Mouse (Mus musculus) cerebellum, adult 9-10 months (tissue): ENCODE measurements around the gene Tmco2.
"Not testable (repeated sequence)": the region's sequence is repeated elsewhere in the genome, so short reads cannot be mapped to it uniquely, and the experiment has no call there.

Experiments used
- DNase-seq: peaks from one replicate; pipeline ENCODE4 v3.0.0; 2022

Tmco2 gene

DNA sequence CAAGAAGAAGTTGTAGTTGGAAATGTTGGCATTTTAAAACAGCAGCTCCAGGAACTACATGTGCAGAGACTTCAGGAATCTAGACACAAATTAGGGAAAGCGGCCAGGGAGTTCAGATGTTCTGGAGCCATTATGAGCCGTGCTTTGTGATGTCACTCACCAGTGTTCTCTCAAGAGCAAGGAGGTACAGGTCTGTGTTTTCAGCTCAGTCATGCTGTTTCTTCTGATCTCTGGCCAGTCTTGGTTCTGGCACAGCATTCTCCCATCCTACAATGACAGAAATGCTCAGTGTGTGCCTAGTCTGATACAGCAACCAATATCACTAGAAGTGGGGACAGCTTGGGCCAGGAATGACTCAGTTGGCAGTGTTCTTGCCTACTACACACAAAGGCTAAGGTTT is at the start of gene Tmco2:
TSS of gene Tmco2 (minus strand) at position 101 of the 400 bp plus-strand sequence.
- DNase-seq, result no peak

DNA sequence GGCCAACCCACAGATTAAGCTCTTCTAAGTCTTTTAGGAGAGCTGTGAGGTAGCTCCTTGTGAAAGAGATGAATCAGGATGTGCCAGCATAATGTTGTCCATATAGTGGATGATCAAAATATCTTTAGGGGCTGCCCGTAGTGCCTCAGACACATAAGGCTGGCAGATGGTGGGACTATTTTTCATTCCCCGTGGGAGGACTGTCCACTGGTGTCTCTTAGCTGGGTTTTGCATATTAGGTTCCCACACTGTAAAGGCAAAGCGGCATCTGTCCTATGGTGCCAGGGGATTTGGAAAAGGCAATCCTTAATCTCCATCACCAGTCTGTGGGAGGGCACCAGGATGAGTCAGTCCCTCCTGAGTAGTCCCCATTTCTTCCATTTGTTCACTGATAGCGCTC is 5.7 kb downstream of the Tmco2 start:
- no peak for DNase-seq

DNA sequence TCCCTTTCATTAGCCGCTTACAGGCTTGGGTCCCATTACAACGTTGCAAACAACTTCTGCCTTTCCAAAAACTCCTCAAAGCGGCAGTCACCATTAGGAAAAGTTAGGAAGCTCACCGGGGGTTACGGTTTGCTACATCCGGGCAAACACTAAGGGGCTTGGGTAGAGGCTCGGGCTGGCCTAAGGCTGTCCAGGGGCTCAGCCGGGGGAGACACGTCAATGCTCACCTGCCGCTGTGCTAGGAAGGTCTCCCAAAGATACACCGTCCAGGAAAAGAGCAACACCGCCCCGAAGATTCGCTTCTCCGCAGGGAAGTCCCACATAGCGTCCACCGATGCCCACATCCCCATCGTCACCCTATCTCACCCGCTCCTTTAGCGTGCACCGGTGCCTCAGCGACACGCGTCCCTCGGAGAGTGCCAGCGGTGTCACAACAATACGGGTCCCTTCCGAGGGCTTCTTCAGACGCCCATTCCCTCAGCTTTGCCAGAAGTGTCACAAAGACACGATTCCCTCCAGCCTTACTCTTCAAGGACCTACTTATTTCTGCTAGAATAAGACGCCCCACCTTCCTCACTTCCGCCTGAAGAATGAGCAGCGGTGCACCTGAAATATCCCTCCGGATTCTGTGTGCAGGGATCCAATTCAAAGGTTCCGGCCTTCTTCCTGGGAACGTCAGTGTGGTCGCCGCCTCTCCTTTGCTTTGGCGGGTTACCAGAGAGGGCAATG is 11.2 kb downstream of the Tmco2 start, which contains the start of gene Zmpste24:
TSS of gene Zmpste24 (minus strand) at position 592 of the 729 bp plus-strand sequence.
- peak; percentile 91 for DNase-seq

DNA sequence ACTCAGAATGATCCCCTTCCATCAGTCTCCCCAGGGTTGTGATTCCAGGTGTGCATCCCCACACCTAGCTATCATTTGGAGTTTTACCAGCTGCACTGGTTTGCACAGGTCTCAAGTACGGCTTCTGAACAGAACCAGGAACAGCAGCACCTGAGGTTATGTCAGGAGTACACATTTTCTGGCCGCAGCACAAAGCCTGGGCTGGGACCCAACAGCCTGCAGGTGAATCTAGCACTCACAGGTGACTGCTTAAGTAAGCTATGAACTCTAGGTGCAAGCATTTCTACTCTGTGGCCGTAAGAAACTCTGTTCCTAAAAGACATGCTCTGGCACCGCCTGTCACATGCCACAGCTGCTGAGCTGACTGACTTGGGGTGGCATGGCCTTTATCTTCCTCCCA is 18.8 kb downstream of the Tmco2 start:
- DNase-seq, result no peak

DNA sequence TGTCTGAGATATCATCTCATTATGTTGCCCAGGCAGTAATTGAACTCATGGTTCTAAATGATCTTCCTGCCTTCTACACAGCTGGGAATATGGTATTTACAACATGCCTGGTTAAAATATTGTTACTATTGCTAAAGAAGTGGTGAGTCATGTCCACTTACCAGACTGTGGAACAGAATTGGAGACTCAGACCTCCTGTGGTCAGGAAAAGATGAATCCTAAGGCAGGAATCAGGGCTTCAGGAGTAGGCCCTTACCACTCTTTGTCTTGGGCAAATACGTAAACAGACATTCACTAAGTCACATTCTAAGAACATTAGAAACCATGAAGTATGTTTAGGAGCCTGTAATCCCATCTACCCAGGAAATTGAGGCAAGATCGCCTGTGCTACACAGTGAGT is 20.3 kb downstream of the Tmco2 start:
- no peak for DNase-seq

DNA sequence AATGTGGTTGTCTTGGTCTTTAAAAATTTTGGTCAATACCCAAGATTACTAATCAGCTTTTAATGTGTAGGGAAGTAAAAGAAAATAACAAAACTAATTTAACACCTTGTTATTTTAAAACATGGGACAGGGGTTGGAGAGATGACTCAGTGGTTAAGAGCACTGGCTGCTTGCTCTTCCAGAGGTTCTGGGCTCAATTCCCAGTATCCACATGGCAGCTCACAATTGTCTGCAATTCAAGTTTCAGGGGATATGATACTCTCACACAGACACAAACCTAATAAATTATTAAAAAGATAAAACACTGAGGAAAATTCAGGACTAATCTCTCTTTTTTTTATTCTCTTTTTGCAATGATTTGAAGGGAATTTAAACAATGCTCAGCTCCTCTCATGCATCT is 24.5 kb downstream of the Tmco2 start:
- no peak for DNase-seq

DNA sequence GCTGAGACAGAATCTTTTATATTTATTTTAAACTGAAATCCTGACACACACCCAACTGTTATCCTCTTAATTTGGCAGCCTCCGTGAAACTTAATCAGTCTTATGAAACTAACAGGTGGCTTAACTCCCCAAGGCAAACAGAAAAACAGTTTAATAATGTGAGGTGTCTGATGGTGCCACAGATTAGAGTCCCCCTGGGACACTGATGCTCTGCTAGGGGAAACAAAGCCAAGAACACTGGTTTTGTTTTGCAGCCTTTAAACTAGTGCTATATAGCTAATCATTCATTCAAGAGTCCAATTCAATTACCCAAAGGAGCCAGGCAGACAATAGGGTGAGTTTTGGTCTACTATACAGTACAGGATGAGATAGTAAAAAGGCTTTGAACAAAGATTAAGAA is 28.6 kb downstream of the Tmco2 start:
- DNase-seq, result no peak

DNA sequence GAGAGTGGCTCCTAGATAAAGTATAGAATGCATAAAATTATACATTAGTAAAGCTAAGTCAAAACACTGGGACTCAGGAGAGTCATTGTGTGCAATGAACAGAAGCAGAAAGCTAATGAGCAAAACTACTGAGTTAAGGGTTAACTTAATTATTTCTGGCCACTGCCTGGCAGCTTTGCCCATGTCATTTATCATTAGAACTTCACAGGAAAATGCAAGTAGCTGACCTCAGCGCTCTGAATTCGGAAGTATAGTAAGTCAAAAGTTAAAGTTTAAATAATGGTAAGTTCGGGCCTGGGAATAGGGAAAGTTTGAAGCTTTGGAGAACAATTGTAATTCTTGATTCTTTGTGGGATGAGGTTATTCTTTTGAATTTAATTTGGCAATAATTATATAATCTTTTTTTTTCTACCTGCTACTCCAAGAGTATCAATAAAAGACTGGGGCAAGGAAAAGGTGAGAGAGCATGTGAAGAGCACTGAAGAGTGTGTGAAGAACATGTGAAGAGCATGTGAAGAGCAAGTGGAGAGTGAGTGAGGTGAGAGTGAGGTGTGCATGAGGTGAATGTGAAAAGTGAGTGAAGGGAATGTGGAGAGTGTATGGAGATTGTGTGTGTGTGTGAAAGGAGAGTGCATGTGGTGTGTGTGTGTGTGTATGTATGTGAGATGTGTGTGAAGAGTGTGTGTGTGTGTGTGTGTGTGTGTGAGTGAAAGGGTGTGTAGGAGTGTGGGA is 30.9 kb downstream of the Tmco2 start:
- no peak for DNase-seq

DNA sequence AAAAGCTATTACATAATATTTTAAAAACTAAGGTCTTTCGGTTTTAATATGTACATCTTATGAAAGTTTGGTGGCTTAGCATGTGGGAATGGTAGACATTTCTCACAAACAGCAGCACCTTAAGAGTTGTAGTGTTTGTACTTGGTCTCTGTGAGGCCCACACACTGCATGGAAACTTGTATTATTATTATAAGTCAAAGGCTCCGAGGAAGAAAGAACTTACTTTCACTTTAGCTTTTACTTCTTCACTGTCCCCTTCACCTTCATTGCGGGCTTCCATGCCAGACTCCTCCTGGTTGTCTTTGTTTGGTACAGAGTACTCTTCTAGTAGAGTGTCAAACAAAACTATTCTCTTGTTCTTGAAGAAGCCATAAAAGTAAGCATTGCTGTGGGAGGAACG is 34.8 kb downstream of the Tmco2 start:
- no peak for DNase-seq

DNA sequence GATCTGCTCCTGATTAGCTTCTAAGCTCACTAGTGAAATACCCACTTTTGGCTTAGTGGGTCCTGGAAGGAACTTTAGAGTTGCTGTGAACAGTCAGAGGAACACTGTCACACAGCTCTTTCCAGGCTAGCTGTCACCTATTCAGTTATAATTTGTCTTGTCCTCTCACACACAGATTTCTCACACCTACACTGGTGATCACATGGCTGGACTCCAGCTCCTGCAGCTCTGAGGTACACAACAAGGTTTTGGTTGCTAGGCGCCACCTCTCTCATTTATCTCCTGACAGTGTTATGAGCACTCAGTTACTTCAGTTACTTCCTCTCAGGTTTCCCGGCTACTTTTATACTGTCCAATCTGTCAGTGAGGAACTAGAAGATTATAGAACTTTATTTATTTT is 43.7 kb downstream of the Tmco2 start:
- DNase-seq, result no peak

DNA sequence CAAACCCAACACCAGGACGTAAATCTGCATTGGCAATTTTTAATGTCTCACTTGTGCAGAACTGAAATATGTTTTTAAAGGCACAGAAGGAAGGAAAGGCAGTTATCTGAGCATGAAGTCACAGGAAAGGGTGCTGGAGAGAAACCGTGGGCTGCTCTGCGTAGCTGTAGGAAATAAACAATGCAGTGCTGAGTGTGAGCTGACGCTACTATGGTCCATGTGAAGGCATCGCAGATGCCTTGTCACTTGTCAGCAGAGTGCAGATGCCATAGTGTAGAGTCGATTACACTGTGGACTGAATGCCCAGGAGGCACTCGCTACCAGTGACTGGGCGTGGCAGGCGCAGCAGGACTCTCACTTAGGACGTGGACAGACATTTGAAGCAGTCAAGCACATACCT is 49.8 kb downstream of the Tmco2 start:
- not testable (repeated sequence) for DNase-seq

DNA sequence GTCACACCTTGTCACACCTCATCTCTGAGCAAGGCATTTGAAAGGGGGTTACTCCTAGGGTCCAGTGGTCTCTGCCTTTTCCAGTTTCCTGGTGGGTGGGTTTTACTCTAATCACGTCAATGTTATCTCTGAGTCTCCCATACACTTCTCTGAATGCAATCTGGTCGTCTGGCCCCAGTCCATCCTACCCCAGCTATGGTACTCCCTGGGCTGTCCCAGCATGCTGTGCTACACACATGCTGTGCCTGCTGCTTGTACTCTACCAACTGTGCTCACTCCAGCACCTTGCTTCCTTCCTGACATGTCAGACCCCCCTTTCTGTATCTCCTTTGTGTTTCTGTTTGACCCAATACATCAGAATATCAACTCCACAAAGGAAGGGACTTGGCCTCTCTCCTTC is 52.0 kb downstream of the Tmco2 start:
- DNase-seq, result no peak

DNA sequence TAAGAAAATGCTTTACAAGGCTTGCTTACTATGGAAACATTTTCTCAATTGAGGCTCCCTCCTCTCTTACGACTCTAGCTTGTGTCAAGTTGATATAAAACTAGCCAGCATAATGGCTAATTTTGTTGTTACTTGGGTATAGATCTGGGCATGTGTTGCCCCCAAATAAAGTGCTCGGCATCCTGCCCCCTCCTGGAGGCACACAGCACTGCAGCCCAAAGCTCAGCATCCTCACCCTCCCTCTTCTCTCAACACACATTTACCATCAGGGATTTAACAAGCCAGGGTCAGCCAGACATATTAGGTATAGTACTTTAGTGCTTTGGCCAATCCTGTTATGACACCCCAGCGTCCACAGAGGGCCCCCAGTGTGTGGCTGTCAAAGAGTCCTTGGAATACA is 52.7 kb downstream of the Tmco2 start:
- DNase-seq, result peak; percentile 34
